Mouse (Mus musculus) limb, embryonic 12.5 days (tissue): ENCODE results near the gene 4930503B20Rik. TPM values are rescaled to one million over a fixed set of nuclear protein-coding genes. Genes with fewer than 3 reads are reported as not detected.

Source experiments
- ATAC-seq: fragments of 200-750 bp; cut with Nextera tagmentation; 2 replicates; pipeline ENCODE4 v1.8.0; 2017; ENCODE audit warnings: low read depth, moderate TSS enrichment; ENCODE audit not compliant: insufficient number of reproducible peaks, insufficient read depth, low FRiP score, low TSS enrichment
- H3K27ac ChIP-seq: fragments of 300-500 bp; sonication (generic); 2 replicates; pipeline ENCODE4 v1.5.1; 2016; ENCODE audit warnings: mild to moderate bottlenecking, moderate library complexity
- H3K27me3 ChIP-seq: fragments of 300-500 bp; sonication (generic); 2 replicates; pipeline ENCODE4 v1.6.1; 2016; ENCODE audit warnings: mild to moderate bottlenecking, moderate library complexity
- H3K36me3 ChIP-seq: fragments of 300-500 bp; sonication (generic); 2 replicates; pipeline ENCODE4 v1.6.1; 2016; ENCODE audit warnings: mild to moderate bottlenecking, moderate library complexity
- H3K4me1 ChIP-seq: fragments of 300-500 bp; sonication (generic); replicated peaks from 2 replicates; pipeline ENCODE4 v1.6.1; 2016
- H3K4me2 ChIP-seq: fragments of 300-500 bp; sonication (generic); 2 replicates; pipeline ENCODE4 v1.6.1; 2016; ENCODE audit warnings: mild to moderate bottlenecking, moderate library complexity
- H3K4me3 ChIP-seq: fragments of 300-500 bp; sonication (generic); replicated peaks from 2 replicates; pipeline ENCODE4 v1.5.1; 2016; ENCODE audit warnings: mild to moderate bottlenecking
- H3K9ac ChIP-seq: fragments of 300-500 bp; sonication (generic); replicated peaks from 2 replicates; pipeline ENCODE4 v1.6.1; 2016; ENCODE audit warnings: mild to moderate bottlenecking, moderate library complexity
- H3K9me3 ChIP-seq: fragments of 300-500 bp; sonication (generic); 2 replicates; pipeline ENCODE4 v1.6.1; 2016; ENCODE audit warnings: mild to moderate bottlenecking, moderate library complexity
- WGBS: fragments of 180-500 bp; shearing (Covaris S2); methylation state at CpG from one replicate; pipeline ENCODE4 v1.1.7; 2016; 5-methylcytosine and 5-hydroxymethylcytosine counted together
- polyA plus RNA-seq: library from polyadenylated mRNA; unstranded; fragments of >200 nt; fragmentation: Nextera tagmentation; extraction: Ambion mirVana; gene quantifications from 2 replicates; pipeline ENCODE4 v1.2.1, GENCODE M21; 2016

4930503B20Rik gene
- polyA plus RNA-seq, 1 experiment from 2014 or later: not detected

GRCm38 (mm10) chr3:146596864-146597263 is 54.3 kb downstream of the 4930503B20Rik start:
- no peak overlapping the region for H3K27ac ChIP-seq
- WGBS: 91% methylated on average over 7 of the region's 7 CpGs
- no peak for ATAC-seq

GRCm38 (mm10) chr3:146596387-146596786 is 54.7 kb downstream of the 4930503B20Rik start:
- Histone ChIP-seq H3K4me3 (no peak overlapping the region), H3K9me3 (no peaks in the 10 kb centered on the region), H3K27me3 (no peaks in the 10 kb centered on the region), H3K36me3 (no peaks in the 10 kb centered on the region), H3K4me1 (no peaks in the 10 kb centered on the region), H3K4me2 (no peak overlapping the region), H3K9ac (no peak overlapping the region), H3K27ac (no peak overlapping the region)
- ATAC-seq: no peak
- WGBS: 85% methylated on average over 8 of the region's 8 CpGs

More at GRCm38 (mm10) chr3:146596864-146597263, 54.3 kb downstream of the 4930503B20Rik start:
- Histone ChIP-seq H3K9ac (no peak overlapping the region), H3K9me3 (no peaks in the 10 kb centered on the region), H3K4me2 (no peak overlapping the region), H3K4me3 (no peak overlapping the region), H3K4me1 (no peaks in the 10 kb centered on the region), H3K36me3 (no peaks in the 10 kb centered on the region), H3K27me3 (no peaks in the 10 kb centered on the region)

- no peaks in the 10 kb centered on the region for H3K9me3 ChIP-seq
- H3K4me3 ChIP-seq: no peak overlapping the region
- no peaks in the 10 kb centered on the region for H3K36me3 ChIP-seq
- no peak for ATAC-seq
- H3K9ac ChIP-seq: no peak overlapping the region
- no peaks in the 10 kb centered on the region for H3K27me3 ChIP-seq
- no peaks in the 10 kb centered on the region for H3K4me1 ChIP-seq
- no peak overlapping the region for H3K4me2 ChIP-seq
- no peak overlapping the region for H3K27ac ChIP-seq
- WGBS: 86% methylated on average over 6 of the region's 6 CpGs
These were observed 55.7 kb downstream of the 4930503B20Rik start for GRCm38 (mm10) chr3:146595440-146595839.

Other genes starting within 250 kb of the 4930503B20Rik start
- 19.6 and 21.6 TPM in 2 replicates for gene Ssx2ip, start 246.7 kb downstream of the 4930503B20Rik start, polyA plus RNA-seq
- gene Ctbs, start 201.5 kb downstream of the 4930503B20Rik start, polyA plus RNA-seq: 6.4 and 7.2 TPM in 2 replicates
- gene Spata1, start 151.6 kb downstream of the 4930503B20Rik start, polyA plus RNA-seq: 7.9 and 8.7 TPM in 2 replicates
- 1,072 and 1,099 TPM in 2 replicates for gene Gng5, start 151.5 kb downstream of the 4930503B20Rik start, polyA plus RNA-seq
- gene Rpf1, start 129.9 kb downstream of the 4930503B20Rik start, polyA plus RNA-seq: 62.9 and 66.1 TPM in 2 replicates
- gene Uox, start 80.9 kb downstream of the 4930503B20Rik start, polyA plus RNA-seq: not detected in 2 replicates
- not detected in 2 replicates for gene Dnase2b, start 35.7 kb downstream of the 4930503B20Rik start, polyA plus RNA-seq
- 1.4 and 1.8 TPM in 2 replicates for gene Samd13, start 34.3 kb upstream of the 4930503B20Rik start, polyA plus RNA-seq
- gene Prkacb, start 161.7 kb upstream of the 4930503B20Rik start, polyA plus RNA-seq: 87.3 and 87.7 TPM in 2 replicates
- gene Ttll7, start 201.1 kb upstream of the 4930503B20Rik start, polyA plus RNA-seq: 2.3 and 3.0 TPM in 2 replicates